Mouse (Mus musculus) heart, postnatal 0 days (tissue): Measurements from ENCODE around the gene Zdhhc8.

Source experiments
- CTCF ChIP-seq: IDR thresholded peaks from 2 replicates; pipeline ENCODE4 v1.5.1; 2016; ENCODE audit warnings: antibody characterized with exemption, control low read depth, low read depth
- EP300 ChIP-seq: IDR thresholded peaks from 2 replicates; pipeline ENCODE4 v1.6.1; 2016; ENCODE audit warnings: antibody characterized with exemption, low read depth

DNA sequence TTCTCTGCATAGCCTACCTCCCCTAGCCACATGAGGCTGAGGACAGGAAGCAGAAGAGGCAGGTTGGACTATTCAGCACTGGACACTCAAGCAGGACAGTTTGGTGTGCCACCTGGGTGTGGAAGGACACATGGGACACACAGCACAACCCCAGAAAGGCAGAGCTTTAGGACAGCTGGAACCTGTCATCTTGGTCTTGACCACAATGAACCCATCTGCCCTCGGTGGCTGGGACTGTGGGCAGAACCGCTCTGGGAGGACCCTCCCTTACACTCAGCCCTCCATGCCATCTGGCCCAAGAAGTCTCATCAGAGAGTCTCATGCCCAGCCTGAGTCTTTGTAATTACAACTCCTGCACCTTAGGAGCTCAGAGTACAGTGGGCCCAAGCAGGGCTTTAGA is 34.9 kb downstream of the Zdhhc8 start:
- TF ChIP-seq CTCF: no peak
- no peak for TF ChIP-seq EP300
